Mouse (Mus musculus) megakaryocyte, embryonic 14.5 days (primary cell): ENCODE results near the gene Bbs1.

Experiments used
- FLI1 ChIP-seq: IDR thresholded peaks from 2 replicates; pipeline ENCODE4 v1.6.1; 2012; ENCODE audit warnings: low read length, inconsistent platforms, mixed read lengths
- GATA1 ChIP-seq: IDR thresholded peaks from 3 replicates; pipeline ENCODE4 v1.6.1; 2012; ENCODE audit warnings: mixed read lengths, low read length, inconsistent platforms, borderline replicate concordance

GRCm38 (mm10) chr19:4945540-4945939, 39.1 kb upstream of the Bbs1 start:
- TF ChIP-seq FLI1 (no peak), GATA1 (no peak)
